Mouse (Mus musculus) MEL (cell line): ENCODE results near the gene Slc1a7. TPM values are rescaled to one million over a fixed set of nuclear protein-coding genes. Genes with fewer than 3 reads are reported as not detected.

Experiments used
- DNase-seq: peaks from one replicate; pipeline ENCODE4 v3.0.0; 2011; ENCODE audit warnings: low read depth, low spot score
- H3K27ac ChIP-seq: 2 replicates; pipeline ENCODE4 v1.5.1; 2012; ENCODE audit warnings: low read depth, mild to moderate bottlenecking, control low read depth, low read length, moderate library complexity; ENCODE audit not compliant: control insufficient read depth
- H3K27me3 ChIP-seq, 2 experiments: fragments of 150-350 bp in 1 of 2; sonication (generic) in 1 of 2; 2 replicates each; pipeline ENCODE4 v1.6.1; 2012; ENCODE audit warnings: low read length in 2 of 2, mild to moderate bottlenecking in 2 of 2, improper control_type of control experiment in 1 of 2, moderate library complexity in 1 of 2; ENCODE audit not compliant: insufficient read depth in 2 of 2, control insufficient read depth in 1 of 2
- H3K36me3 ChIP-seq, 2 experiments: 2 replicates each; pipeline ENCODE4 v1.6.1; 2012 to 2014; ENCODE audit warnings: low read length in 2 of 2, improper control_type of control experiment in 1 of 2, inconsistent platforms in 1 of 2, mild to moderate bottlenecking in 1 of 2; ENCODE audit not compliant: insufficient read depth in 2 of 2, control insufficient read depth in 1 of 2
- H3K4me1 ChIP-seq, 2 experiments: fragments of 150-350 bp in 1 of 2; sonication (generic) in 1 of 2; 2 replicates each; pipeline ENCODE4 v1.6.1; 2012; ENCODE audit warnings: low read length in 2 of 2, improper control_type of control experiment in 1 of 2, mild to moderate bottlenecking in 1 of 2; ENCODE audit not compliant: insufficient read depth in 2 of 2, control insufficient read depth in 1 of 2
- H3K4me3 ChIP-seq, 2 experiments: fragments of 150-350 bp in 1 of 2; sonication (generic) in 1 of 2; 2 replicates each; pipeline ENCODE4 v1.5.1; 2012; ENCODE audit warnings: low read depth in 2 of 2, low read length in 2 of 2, mild to moderate bottlenecking in 2 of 2, moderate library complexity in 2 of 2, control low read depth in 1 of 2, improper control_type of control experiment in 1 of 2; ENCODE audit not compliant: control insufficient read depth in 1 of 2, insufficient read depth in 1 of 2
- H3K79me2 ChIP-seq: 2 replicates; pipeline ENCODE4 v1.6.1; 2012; ENCODE audit warnings: mild to moderate bottlenecking, low read length, moderate library complexity; ENCODE audit not compliant: control insufficient read depth, poor library complexity, insufficient read depth
- H3K9ac ChIP-seq: 2 replicates; pipeline ENCODE4 v1.6.1; 2012; ENCODE audit warnings: low read depth, mild to moderate bottlenecking, control low read depth, low read length, moderate library complexity; ENCODE audit not compliant: control insufficient read depth, poor library complexity, severe bottlenecking
- H3K9me3 ChIP-seq: fragments of 150-350 bp; sonication (generic); replicated peaks from 2 replicates; pipeline ENCODE4 v1.6.1; 2012; ENCODE audit warnings: mild to moderate bottlenecking, low read length, improper control_type of control experiment, moderate library complexity; ENCODE audit not compliant: insufficient read depth
- BHLHE40 ChIP-seq: IDR thresholded peaks from 2 replicates; pipeline ENCODE4 v1.6.1; 2012; ENCODE audit warnings: low read depth, mild to moderate bottlenecking, inconsistent platforms, low read length, improper control_type of control experiment, borderline replicate concordance
- CHD1 ChIP-seq: IDR thresholded peaks from 2 replicates; pipeline ENCODE4 v1.6.1; 2012; ENCODE audit warnings: low read depth, mild to moderate bottlenecking, inconsistent platforms, low read length, improper control_type of control experiment
- CTCF ChIP-seq, 3 experiments: IDR thresholded peaks in 2 of 3; conservative IDR thresholded peaks in 1 of 3; 2 replicates each; pipeline ENCODE4 v1.5.1; 2011 to 2012; ENCODE audit warnings: low read length in 3 of 3, low read depth in 2 of 3, mild to moderate bottlenecking in 2 of 3, improper control_type of control experiment in 1 of 3, inconsistent platforms in 1 of 3, mixed read lengths in 1 of 3, moderate library complexity in 1 of 3; ENCODE audit not compliant: control insufficient read depth in 1 of 3, insufficient read depth in 1 of 3, poor library complexity in 1 of 3, severe bottlenecking in 1 of 3
- EP300 ChIP-seq, 2 experiments: IDR thresholded peaks; 2 replicates each; pipeline ENCODE4 v1.6.1; 2011; ENCODE audit warnings: improper control_type of control experiment in 2 of 2, low read length in 2 of 2, low read depth in 1 of 2, mild to moderate bottlenecking in 1 of 2
- JUND ChIP-seq: IDR thresholded peaks from 2 replicates; pipeline ENCODE4 v1.6.1; 2011; ENCODE audit warnings: low read depth, mild to moderate bottlenecking, improper control_type of control experiment, low read length
- KAT2A ChIP-seq: conservative IDR thresholded peaks from 2 replicates; pipeline ENCODE4 v1.6.1; 2012; ENCODE audit warnings: low read depth, low read length, improper control_type of control experiment, inconsistent platforms
- MAX ChIP-seq: IDR thresholded peaks from 2 replicates; pipeline ENCODE4 v1.6.1; 2011; ENCODE audit warnings: low read length, improper control_type of control experiment
- MAZ ChIP-seq: IDR thresholded peaks from 2 replicates; pipeline ENCODE4 v1.6.1; 2012; ENCODE audit warnings: low read depth, mild to moderate bottlenecking, inconsistent platforms, low read length, improper control_type of control experiment
- MEF2A ChIP-seq: IDR thresholded peaks from 2 replicates; pipeline ENCODE4 v1.6.1; 2014; ENCODE audit warnings: low read depth, mild to moderate bottlenecking, inconsistent platforms, low read length, improper control_type of control experiment; ENCODE audit not compliant: poor library complexity, insufficient replicate concordance, severe bottlenecking; ENCODE audit errors: extremely low read depth
- MXI1 ChIP-seq: IDR thresholded peaks from 2 replicates; pipeline ENCODE4 v1.6.1; 2011; ENCODE audit warnings: mild to moderate bottlenecking, low read depth, low read length, improper control_type of control experiment
- MYB ChIP-seq: IDR thresholded peaks from 2 replicates; pipeline ENCODE4 v1.6.1; 2011; ENCODE audit warnings: mild to moderate bottlenecking, low read depth, low read length, improper control_type of control experiment
- MYC ChIP-seq: IDR thresholded peaks from 2 replicates; pipeline ENCODE4 v1.6.1; 2011; ENCODE audit warnings: low read depth, mild to moderate bottlenecking, low read length, improper control_type of control experiment, moderate library complexity
- NELFE ChIP-seq: IDR thresholded peaks from 2 replicates; pipeline ENCODE4 v1.6.1; 2011; ENCODE audit warnings: low read depth, low read length, improper control_type of control experiment
- NRF1 ChIP-seq: IDR thresholded peaks from 2 replicates; pipeline ENCODE4 v1.6.1; 2014; ENCODE audit warnings: low read depth, mild to moderate bottlenecking, inconsistent platforms, low read length, improper control_type of control experiment, moderate library complexity; ENCODE audit not compliant: poor library complexity, insufficient read depth, severe bottlenecking
- POLR2A ChIP-seq, 2 experiments: IDR thresholded peaks; 2 replicates each; pipeline ENCODE4 v1.6.1; 2011 to 2012; ENCODE audit warnings: low read length in 2 of 2, mild to moderate bottlenecking in 2 of 2, control low read depth in 1 of 2, improper control_type of control experiment in 1 of 2, low read depth in 1 of 2, moderate library complexity in 1 of 2; ENCODE audit not compliant: control insufficient read depth in 1 of 2, insufficient read depth in 1 of 2, poor library complexity in 1 of 2
- POLR2AphosphoS2 ChIP-seq: IDR thresholded peaks from 2 replicates; pipeline ENCODE4 v1.6.1; 2011; ENCODE audit warnings: low read length, improper control_type of control experiment
- SIN3A ChIP-seq: IDR thresholded peaks from 2 replicates; pipeline ENCODE4 v1.6.1; 2012; ENCODE audit warnings: low read length, improper control_type of control experiment, inconsistent platforms
- SMC3 ChIP-seq: IDR thresholded peaks from 2 replicates; pipeline ENCODE4 v1.6.1; 2011; ENCODE audit warnings: low read depth, low read length, improper control_type of control experiment
- TAL1 ChIP-seq: IDR thresholded peaks from 2 replicates; pipeline ENCODE4 v1.6.1; 2012; ENCODE audit warnings: mild to moderate bottlenecking, inconsistent platforms, low read length, moderate library complexity, mixed read lengths
- UBTF ChIP-seq: IDR thresholded peaks from 2 replicates; pipeline ENCODE4 v1.6.1; 2012; ENCODE audit warnings: low read depth, mild to moderate bottlenecking, inconsistent platforms, low read length, improper control_type of control experiment, moderate library complexity, borderline replicate concordance; ENCODE audit not compliant: insufficient read depth
- ZC3H11A ChIP-seq: IDR thresholded peaks from 2 replicates; pipeline ENCODE4 v1.6.1; 2012; ENCODE audit warnings: low read depth, mild to moderate bottlenecking, inconsistent platforms, low read length, improper control_type of control experiment
- ZKSCAN1 ChIP-seq: IDR thresholded peaks from 2 replicates; pipeline ENCODE4 v1.6.1; 2012; ENCODE audit warnings: low read depth, mild to moderate bottlenecking, inconsistent platforms, low read length, improper control_type of control experiment, moderate library complexity
- ZMIZ1 ChIP-seq: IDR thresholded peaks from 2 replicates; pipeline ENCODE4 v1.6.1; 2012; ENCODE audit warnings: low read depth, mild to moderate bottlenecking, inconsistent platforms, low read length, improper control_type of control experiment, moderate library complexity
- polyA plus RNA-seq, 2 experiments: library from polyadenylated mRNA; stranded (reverse) in 1 of 2; unstranded in 1 of 2; fragments of >175 nt in 1 of 2; fragments of >200 nt in 1 of 2; gene quantifications; 2 replicates each; pipeline versions ENCODE4 v1.2.1 to v1.2.4; 2012; ENCODE audit warnings: low replicate concordance in 2 of 2, low read depth in 1 of 2; ENCODE audit not compliant: insufficient read length in 2 of 2, insufficient read depth in 1 of 2, missing spikeins in 1 of 2
- total RNA-seq: library from RNA; depleted of rRNA; stranded (reverse); fragments of 300-350 nt; gene quantifications from 2 replicates; pipeline ENCODE4 v1.2.3, GENCODE M21; 2012

Slc1a7 gene
- total and polyA plus RNA-seq, 3 experiments = 0.68 TPM; not detected in 2

DNA sequence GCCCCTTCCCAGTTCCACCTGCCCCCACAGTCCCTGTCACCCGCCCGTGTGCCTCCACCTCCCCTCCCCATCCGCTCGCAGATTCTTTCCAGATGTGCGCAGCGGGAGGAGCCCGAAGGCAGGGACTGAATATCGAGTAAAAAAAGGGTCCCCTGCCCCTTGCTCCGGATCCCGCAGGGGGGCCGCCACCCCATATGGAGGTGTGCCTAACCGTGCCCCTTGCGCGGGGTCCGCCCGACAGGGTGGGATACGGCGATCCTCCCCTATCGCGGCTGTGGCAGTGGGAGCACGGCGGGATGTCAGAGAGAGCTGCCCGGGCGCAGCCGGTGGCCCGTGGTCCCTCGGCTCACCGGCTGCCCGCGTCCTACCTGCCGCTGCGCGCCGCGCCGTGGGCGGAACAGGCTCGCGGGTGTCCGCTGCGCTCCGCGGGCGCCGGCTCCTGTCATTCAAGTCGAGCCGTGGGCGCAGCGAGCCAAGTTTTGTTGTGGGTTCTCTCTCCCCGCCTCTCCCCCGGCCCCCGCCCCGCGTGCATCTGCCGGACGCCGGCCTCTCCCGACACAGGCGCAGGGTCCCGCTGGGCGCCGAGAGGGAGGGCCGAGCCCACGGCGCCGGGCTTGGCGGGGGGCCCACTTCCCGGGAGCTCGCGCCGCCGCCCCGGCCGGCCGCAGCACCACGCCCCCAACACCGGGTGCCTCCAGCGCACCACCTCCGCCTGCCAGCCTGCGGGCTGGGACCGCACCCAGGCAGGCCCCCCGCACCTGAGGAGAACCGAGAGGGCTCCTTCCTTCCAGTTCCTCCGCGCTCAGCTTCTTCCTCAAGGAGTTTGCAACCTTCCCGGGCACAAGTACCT is 63.6 kb downstream of the Slc1a7 start:
- TF ChIP-seq CTCF (IDR thresholded peaks at IDR 0.05 in 2 of 3, conservative IDR thresholded peaks at IDR 0.05 in 1 of 3; ENCODE audit: control insufficient read depth in 1 of 3, insufficient read depth in 1 of 3, low read depth in 2 of 3, low read length in 3 of 3, poor library complexity in 1 of 3, severe bottlenecking in 1 of 3) (no peak), CHD1 (no peak), NELFE (no peak), MEF2A (no peak), UBTF (no peak), JUND (no peak), BHLHE40 (no peak), EP300 (IDR thresholded peaks at IDR 0.05; ENCODE audit: low read depth in 1 of 2, low read length in 2 of 2) (no peak), ZMIZ1 (no peak), MAZ (no peak), TAL1 (no peak), MYB (no peak), SIN3A (no peak), MAX (no peak), MXI1 (no peak)
- Histone ChIP-seq H3K4me1 (peaks cover 0 to 4% of the 10 kb centered on the region in 2 experiments; a peak in 1 of 4 replicates), H3K4me3 (no peak overlapping the region), H3K9me3 (no peaks in the 10 kb centered on the region), H3K36me3 (no peaks in the 10 kb centered on the region), H3K79me2 (no peaks in the 10 kb centered on the region), H3K9ac (no peak overlapping the region), H3K27me3 (no peaks in the 10 kb centered on the region), H3K27ac (no peak overlapping the region)
- no peak for DNase-seq

- H3K27me3 ChIP-seq = no peaks in the 10 kb centered on the region
- no peak for TF ChIP-seq SMC3
- no peak for TF ChIP-seq MXI1
- TF ChIP-seq POLR2A (IDR thresholded peaks at IDR 0.05; ENCODE audit: control insufficient read depth in 1 of 2, insufficient read depth in 1 of 2, low read depth in 1 of 2, low read length in 2 of 2, poor library complexity in 1 of 2) = no peak
- TF ChIP-seq ZMIZ1 = no peak
- TF ChIP-seq KAT2A = no peak
- TF ChIP-seq ZC3H11A = no peak
- no peak for TF ChIP-seq NRF1
- TF ChIP-seq POLR2AphosphoS2 = no peak
- no peak for TF ChIP-seq MEF2A
- no peak for TF ChIP-seq ZKSCAN1
- no peak for TF ChIP-seq TAL1
- no peak for TF ChIP-seq UBTF
- no peak for TF ChIP-seq MAX
- TF ChIP-seq CTCF (IDR thresholded peaks at IDR 0.05 in 2 of 3, conservative IDR thresholded peaks at IDR 0.05 in 1 of 3; ENCODE audit: control insufficient read depth in 1 of 3, insufficient read depth in 1 of 3, low read depth in 2 of 3, low read length in 3 of 3, poor library complexity in 1 of 3, severe bottlenecking in 1 of 3) = no peak
- no peak for TF ChIP-seq MYC
- no peak for TF ChIP-seq MAZ
- TF ChIP-seq, all 39 proteins: peak for 0
- Histone ChIP-seq H3K79me2 (no peaks in the 10 kb centered on the region), H3K36me3 (no peaks in the 10 kb centered on the region), H3K27ac (no peak overlapping the region), H3K9me3 (no peaks in the 10 kb centered on the region), H3K4me1 (no peaks in the 10 kb centered on the region), H3K9ac (no peak overlapping the region), H3K4me3 (no peak overlapping the region)
- DNase-seq = no peak
These were observed 64.3 kb downstream of the Slc1a7 start for GRCm38 (mm10) chr4:108032352-108032849.
